Mouse (Mus musculus): ENCODE measurements around the gene Acap3.

Acap3 gene

GRCm38 (mm10) chr4:155887674-155888073 is 3.9 kb upstream of the Acap3 start:
- no peak for DNase-seq

GRCm38 (mm10) chr4:155888181-155888580 is 3.4 kb upstream of the Acap3 start:
- no peak for DNase-seq

GRCm38 (mm10) chr4:155889316-155889715 is 2.3 kb upstream of the Acap3 start:
- no peak for DNase-seq

- DNase-seq = no peak
Measured at GRCm38 (mm10) chr4:155891011-155891471, 581 bp upstream of the Acap3 start.

- peak; percentile 94 for DNase-seq
Measured at GRCm38 (mm10) chr4:155892017-155892416, 395 bp downstream of the Acap3 start.

- DNase-seq = peak in 1 of 2 experiments; percentile 64
Measured at GRCm38 (mm10) chr4:155892438-155893211, 1.0 kb downstream of the Acap3 start.

GRCm38 (mm10) chr4:155893212-155893690 is 1.6 kb downstream of the Acap3 start:
- no peak for DNase-seq

GRCm38 (mm10) chr4:155894311-155894881 is 2.8 kb downstream of the Acap3 start:
- peak; percentile 57 to 64 for DNase-seq

- DNase-seq = peak; percentile 85 to 91
Measured at GRCm38 (mm10) chr4:155895216-155895615, 3.6 kb downstream of the Acap3 start.

- DNase-seq = no peak
Measured at GRCm38 (mm10) chr4:155895826-155896225, 4.2 kb downstream of the Acap3 start.

- no peak for DNase-seq
Measured at GRCm38 (mm10) chr4:155896461-155896860, 4.8 kb downstream of the Acap3 start.

- no peak for DNase-seq
Measured at GRCm38 (mm10) chr4:155898318-155898717, 6.7 kb downstream of the Acap3 start.

- no peak for DNase-seq
Measured at GRCm38 (mm10) chr4:155899355-155899754, 7.7 kb downstream of the Acap3 start.

GRCm38 (mm10) chr4:155901205-155901604 is 9.6 kb downstream of the Acap3 start:
- DNase-seq = peak in 1 of 2 experiments; percentile 64

GRCm38 (mm10) chr4:155903246-155903645 is 11.6 kb downstream of the Acap3 start:
- peak in 1 of 2 experiments; percentile 15 for DNase-seq

- peak; percentile 57 to 82 for DNase-seq
Measured at GRCm38 (mm10) chr4:155904318-155905102, 12.9 kb downstream of the Acap3 start.

GRCm38 (mm10) chr4:155905634-155906033 is 14.0 kb downstream of the Acap3 start:
- DNase-seq = peak; percentile 10 to 21

- DNase-seq = peak; percentile 4 to 10
Measured at GRCm38 (mm10) chr4:155906125-155906524, 14.5 kb downstream of the Acap3 start.

- peak; percentile 2 to 5 for DNase-seq
Measured at GRCm38 (mm10) chr4:155907003-155907402, 15.4 kb downstream of the Acap3 start.

- peak; percentile 9 to 17 for DNase-seq
Measured at GRCm38 (mm10) chr4:155908281-155908680, 16.7 kb downstream of the Acap3 start.

- peak in 1 of 2 experiments; percentile 21 for DNase-seq
Measured at GRCm38 (mm10) chr4:155908751-155909150, 17.1 kb downstream of the Acap3 start.

GRCm38 (mm10) chr4:155932031-155932430 is 40.4 kb downstream of the Acap3 start:
- DNase-seq = no peak

- DNase-seq = peak in 1 of 2 experiments; percentile 61
Measured at GRCm38 (mm10) chr4:155943049-155943452, 51.4 kb downstream of the Acap3 start.
